Mouse (Mus musculus): ENCODE data around the gene Sbk3. TPM values are rescaled to one million over a fixed set of nuclear protein-coding genes. Genes with fewer than 3 reads are reported as not detected.
"Not testable (repeated sequence)": the region's sequence is repeated elsewhere in the genome, so short reads cannot be mapped to it uniquely, and the experiment has no call there.

Gene Sbk3
- polyA plus RNA-seq (2012; rRNA removed) (not detected in 2 replicates), polyA plus RNA-seq (2014; fragmentation: Nextera tagmentation; extraction: Ambion mirVana) (not detected in 2 replicates)

- WGBS (ENCODE audit: insufficient replicate concordance) = 28% methylated on average over 6 of the region's 6 CpGs
- no peaks in the 10 kb centered on the region for H3K9me3 ChIP-seq (ENCODE audit: control insufficient read depth, low read length)
- DNase-seq (ENCODE audit: low read depth in 3 of 3, low spot score in 3 of 3) = no peak
Measured at GRCm38 (mm10) chr7:4971068-4971467, at the start of gene Sbk3. TSS of gene Sbk3 (minus strand) at chr7:4971168.

DNA sequence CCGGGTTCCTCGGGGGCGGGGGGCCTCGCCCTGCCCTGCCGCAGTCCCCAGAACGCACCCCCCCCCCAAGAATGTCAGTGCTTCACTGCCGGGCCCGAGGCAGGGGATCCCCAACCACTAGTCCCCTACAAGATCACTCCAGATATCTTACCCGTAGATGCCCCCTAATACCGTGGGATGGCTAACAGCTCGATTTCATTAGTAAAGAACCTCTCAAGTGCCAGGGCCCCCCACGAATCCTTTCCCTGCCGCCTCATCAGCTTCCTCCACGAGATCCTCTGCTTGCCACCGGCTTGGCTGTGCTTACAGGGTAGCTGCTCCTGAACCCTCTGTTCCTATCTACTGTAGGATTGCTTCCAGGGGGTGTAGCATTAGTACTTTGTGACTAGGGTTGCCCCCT is 49.7 kb upstream of the Sbk3 start:
- 0% methylated on average over 14 of the region's 15 CpGs for WGBS (ENCODE audit: insufficient replicate concordance)
- Histone ChIP-seq H3K4me2 (ENCODE audit: low read depth) (peak overlapping the region; percentile 66), H3K36me3 (replicated peaks; ENCODE audit: control insufficient read depth, insufficient read depth, low read depth) (peaks cover 4% of the 10 kb centered on the region), H3K9me3 (ENCODE audit: control insufficient read depth, low read length) (no peaks in the 10 kb centered on the region; the same call in 1 of the 2 replicates), H3K4me3 (ENCODE audit: insufficient read depth in 1 of 2, low read depth in 2 of 2, low read length in 2 of 2) (peak overlapping the region; percentile 81 to 84), H3K27ac (peak overlapping the region; percentile 82), H3K9ac (replicated peaks) (peak overlapping the region; percentile 79), H3K4me1 (replicated peaks; ENCODE audit: control insufficient read depth in 2 of 2, insufficient read depth in 2 of 2, low read length in 1 of 2) (peaks cover 10 to 15% of the 10 kb centered on the region in 2 experiments), H3K27me3 (ENCODE audit: control insufficient read depth, insufficient read depth, low read length) (no peaks in the 10 kb centered on the region)
- DNase-seq (ENCODE audit: low read depth in 3 of 3, low spot score in 3 of 3) = no peak
- no peak; the same call in 1 of the 2 replicates for ATAC-seq (ENCODE audit: insufficient read depth)
- no peak for TF ChIP-seq CTCF (IDR thresholded peaks at IDR 0.05; ENCODE audit: low read depth)
- no peak for TF ChIP-seq EP300 (IDR thresholded peaks at IDR 0.05; ENCODE audit: low read depth)

More at GRCm38 (mm10) chr7:4971068-4971467, at the start of gene Sbk3:
- Histone ChIP-seq H3K36me3 (replicated peaks; ENCODE audit: control insufficient read depth, insufficient read depth, low read depth) (no peaks in the 10 kb centered on the region), H3K27ac (no peak within 1 kb of the TSS), H3K9ac (replicated peaks) (no peak within 1 kb of the TSS), H3K27me3 (ENCODE audit: control insufficient read depth, insufficient read depth, low read length) (no peaks in the 10 kb centered on the region), H3K4me1 (replicated peaks; ENCODE audit: control insufficient read depth in 2 of 2, insufficient read depth in 2 of 2, low read length in 1 of 2) (no peaks in the 10 kb centered on the region), H3K4me2 (ENCODE audit: low read depth) (no peak within 1 kb of the TSS), H3K4me3 (ENCODE audit: insufficient read depth in 1 of 2, low read depth in 2 of 2, low read length in 2 of 2) (no peak within 1 kb of the TSS)
- TF ChIP-seq EP300 (IDR thresholded peaks at IDR 0.05; ENCODE audit: low read depth) (no peak), CTCF (IDR thresholded peaks at IDR 0.05; ENCODE audit: low read depth) (no peak)
- no peak for ATAC-seq (ENCODE audit: insufficient read depth)

GRCm38 (mm10) chr7:5020000-5020681 is 49.2 kb upstream of the Sbk3 start, which contains the start of the genes Zfp865 and Ccdc106:
TSS of gene Zfp865 (plus strand) at chr7:5020376.
TSS of gene Ccdc106 (plus strand) at chr7:5020553.
- peaks cover 10 to 16% of the 10 kb centered on the region in 2 experiments for H3K4me1 ChIP-seq (replicated peaks; ENCODE audit: control insufficient read depth in 2 of 2, insufficient read depth in 2 of 2, low read length in 1 of 2)
- DNase-seq (ENCODE audit: low read depth in 3 of 3, low spot score in 3 of 3) (peak; percentile 94 to 95 (median 95)), ATAC-seq (ENCODE audit: insufficient read depth) (peak; percentile 84)
- under 1% methylated on average over 49 of the region's 49 CpGs for WGBS (ENCODE audit: insufficient replicate concordance)
- peak within 1 kb of the TSS; percentile 79 for H3K9ac ChIP-seq (replicated peaks)
- peak within 1 kb of the TSS; percentile 81 to 84 for H3K4me3 ChIP-seq (ENCODE audit: insufficient read depth in 1 of 2, low read depth in 2 of 2, low read length in 2 of 2)
- TF ChIP-seq CTCF (IDR thresholded peaks at IDR 0.05; ENCODE audit: low read depth) = peak; percentile 22; the same call in 1 of the 2 replicates
- no peak for TF ChIP-seq EP300 (IDR thresholded peaks at IDR 0.05; ENCODE audit: low read depth)
- no peaks in the 10 kb centered on the region; the same call in 1 of the 2 replicates for H3K9me3 ChIP-seq (ENCODE audit: control insufficient read depth, low read length)
- H3K27me3 ChIP-seq (ENCODE audit: control insufficient read depth, insufficient read depth, low read length) = no peaks in the 10 kb centered on the region
- H3K27ac ChIP-seq = peak within 1 kb of the TSS; percentile 82
- peak within 1 kb of the TSS; percentile 66 for H3K4me2 ChIP-seq (ENCODE audit: low read depth)
- H3K36me3 ChIP-seq (replicated peaks; ENCODE audit: control insufficient read depth, insufficient read depth, low read depth) = peaks cover 4% of the 10 kb centered on the region

DNA sequence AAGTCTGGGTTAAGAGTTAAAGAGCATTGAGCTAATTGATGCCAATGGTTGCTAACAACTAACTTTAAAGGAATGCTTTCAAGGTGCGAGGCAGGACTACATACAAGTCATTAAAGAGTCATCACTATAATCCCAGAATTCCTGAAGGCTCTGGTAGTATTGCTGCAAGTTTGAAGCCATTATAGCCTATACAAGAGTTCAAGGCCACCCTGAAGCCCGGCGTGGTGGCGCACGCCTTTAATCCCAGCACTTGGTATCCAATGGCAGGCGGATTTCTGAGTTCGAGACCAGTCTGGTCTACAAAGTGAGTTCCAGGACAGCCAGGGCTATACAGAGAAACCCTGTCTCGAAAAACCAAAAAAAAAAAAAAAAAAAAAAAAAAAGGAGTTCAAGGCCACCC is 48.6 kb upstream of the Sbk3 start:
- Histone ChIP-seq H3K4me1 (replicated peaks; ENCODE audit: control insufficient read depth in 2 of 2, insufficient read depth in 2 of 2, low read length in 1 of 2) (peaks cover 10 to 16% of the 10 kb centered on the region in 2 experiments), H3K9ac (replicated peaks) (peak overlapping the region; percentile 79), H3K27ac (peak overlapping the region; percentile 82), H3K4me3 (ENCODE audit: insufficient read depth in 1 of 2, low read depth in 2 of 2, low read length in 2 of 2) (peak overlapping the region in 1 of 2 experiments; percentile 81; a peak in 2 of 4 replicates), H3K4me2 (ENCODE audit: low read depth) (peak overlapping the region; percentile 66)
- ATAC-seq (ENCODE audit: insufficient read depth); H3K27me3 ChIP-seq (ENCODE audit: control insufficient read depth, insufficient read depth, low read length); H3K36me3 ChIP-seq (replicated peaks; ENCODE audit: control insufficient read depth, insufficient read depth, low read depth); DNase-seq (ENCODE audit: low read depth in 3 of 3, low spot score in 3 of 3); H3K9me3 ChIP-seq (ENCODE audit: control insufficient read depth, low read length): not testable (repeated sequence)
- 29% methylated on average over 8 of the region's 8 CpGs for WGBS (ENCODE audit: insufficient replicate concordance)

DNA sequence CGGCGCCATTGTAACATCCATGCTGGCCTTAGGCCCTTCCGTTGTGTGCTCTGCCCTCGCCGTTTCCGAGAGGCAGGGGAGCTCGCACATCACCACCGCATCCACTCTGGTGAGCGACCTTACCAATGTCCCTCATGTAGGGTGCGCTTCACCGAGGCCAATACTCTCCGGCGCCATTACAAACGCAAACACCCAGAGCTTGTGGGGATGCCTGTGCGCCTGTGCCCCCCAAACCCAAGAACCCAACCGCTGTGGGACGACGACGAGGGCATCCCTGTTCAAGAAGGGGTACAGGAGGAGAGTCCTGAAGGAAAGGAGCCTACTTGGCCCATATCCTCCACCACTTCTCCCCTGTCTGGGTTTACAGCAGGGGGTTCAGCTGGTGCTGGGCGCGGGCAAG is 47.0 kb upstream of the Sbk3 start:
- no peak for ATAC-seq (ENCODE audit: insufficient read depth)
- no peak overlapping the region for H3K27ac ChIP-seq
- H3K9ac ChIP-seq (replicated peaks) = no peak overlapping the region
- H3K4me1 ChIP-seq (replicated peaks; ENCODE audit: control insufficient read depth in 2 of 2, insufficient read depth in 2 of 2, low read length in 1 of 2) = peaks cover 13 to 20% of the 10 kb centered on the region in 2 experiments
- no peaks in the 10 kb centered on the region for H3K27me3 ChIP-seq (ENCODE audit: control insufficient read depth, insufficient read depth, low read length)
- H3K4me3 ChIP-seq (ENCODE audit: insufficient read depth in 1 of 2, low read depth in 2 of 2, low read length in 2 of 2) = no peak overlapping the region
- peaks cover 4% of the 10 kb centered on the region for H3K36me3 ChIP-seq (replicated peaks; ENCODE audit: control insufficient read depth, insufficient read depth, low read depth)
- no peaks in the 10 kb centered on the region; the same call in 1 of the 2 replicates for H3K9me3 ChIP-seq (ENCODE audit: control insufficient read depth, low read length)
- TF ChIP-seq CTCF (IDR thresholded peaks at IDR 0.05; ENCODE audit: low read depth) (no peak), EP300 (IDR thresholded peaks at IDR 0.05; ENCODE audit: low read depth) (no peak)
- WGBS (ENCODE audit: insufficient replicate concordance) = 88% methylated on average over 21 of the region's 21 CpGs
- H3K4me2 ChIP-seq (ENCODE audit: low read depth) = no peak overlapping the region
- no peak for DNase-seq (ENCODE audit: low read depth in 3 of 3, low spot score in 3 of 3)

Measured in liver, embryonic 14.5 days (tissue).